Mouse (Mus musculus) heart, postnatal 0 days (tissue): ENCODE measurements around the gene Myo6.

Experiments
- CTCF ChIP-seq: IDR thresholded peaks from 2 replicates; pipeline ENCODE4 v1.5.1; 2016; ENCODE audit warnings: antibody characterized with exemption, control low read depth, low read depth
- EP300 ChIP-seq: IDR thresholded peaks from 2 replicates; pipeline ENCODE4 v1.6.1; 2016; ENCODE audit warnings: antibody characterized with exemption, low read depth

DNA sequence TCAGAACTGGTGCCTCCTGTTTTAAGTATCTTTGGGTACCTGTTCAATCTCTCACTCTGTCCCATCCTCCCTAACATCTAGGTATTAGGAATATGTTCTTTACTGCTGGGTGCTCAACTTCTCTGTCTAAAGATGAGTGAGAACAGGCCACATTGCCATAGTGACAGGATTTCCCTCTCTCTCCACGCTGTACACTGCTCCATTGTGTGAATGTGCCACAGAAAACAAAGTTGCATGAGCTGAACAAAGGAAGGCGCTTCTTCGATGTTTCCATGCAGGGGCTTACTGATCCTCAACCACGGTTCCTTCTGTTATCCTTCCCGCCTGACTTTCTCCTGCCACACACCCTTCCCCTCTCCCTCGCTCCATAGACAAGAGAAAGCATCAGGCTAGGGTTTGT lies 32.4 kb downstream of the Myo6 start:
- TF ChIP-seq CTCF, result no peak
- no peak for TF ChIP-seq EP300
